Mouse (Mus musculus) ES-Bruce4 (cell line): ENCODE results near the gene Urah.
A peak's percentile ranks its signal among the peaks of the same experiment; 100 is the strongest.

Source experiments
- CTCF ChIP-seq: IDR thresholded peaks from one replicate; pipeline ENCODE4 v1.8.1; 2011; ENCODE audit warnings: low read depth, low read length
- EP300 ChIP-seq: IDR thresholded peaks from 2 replicates; pipeline ENCODE4 v1.6.1; 2011; ENCODE audit warnings: low read depth, low read length; ENCODE audit not compliant: insufficient read depth

DNA sequence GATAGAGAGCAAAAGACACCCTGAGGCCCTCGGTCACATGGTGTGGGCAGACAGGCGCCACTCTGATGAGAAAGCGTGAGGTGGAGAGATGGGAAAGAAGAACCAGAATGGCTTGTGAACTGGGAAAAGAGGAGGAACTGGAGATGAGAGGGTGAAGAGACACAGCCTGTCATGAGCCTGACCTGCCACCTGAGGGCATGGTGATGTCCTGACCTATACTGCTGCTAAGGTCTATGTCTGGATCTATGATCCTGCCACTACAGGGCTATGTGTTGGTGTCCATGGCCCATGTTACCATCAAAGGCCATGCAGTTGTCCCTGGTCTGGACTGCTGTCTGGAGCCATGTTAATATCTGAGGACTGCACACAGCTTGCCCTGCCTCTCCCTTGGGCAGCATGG, 37.2 kb upstream of the Urah start:
- TF ChIP-seq CTCF = peak; percentile 27
- TF ChIP-seq EP300 = no peak
